Mouse (Mus musculus) lung, postnatal 0 days (tissue): ENCODE measurements around the gene Mfsd8.

ENCODE experiments used
- CTCF ChIP-seq: IDR thresholded peaks from 2 replicates; pipeline ENCODE4 v1.5.1; 2016; ENCODE audit warnings: antibody characterized with exemption, mild to moderate bottlenecking
- EP300 ChIP-seq: IDR thresholded peaks from 2 replicates; pipeline ENCODE4 v1.6.1; 2016; ENCODE audit warnings: antibody characterized with exemption, mild to moderate bottlenecking, control low read depth

DNA sequence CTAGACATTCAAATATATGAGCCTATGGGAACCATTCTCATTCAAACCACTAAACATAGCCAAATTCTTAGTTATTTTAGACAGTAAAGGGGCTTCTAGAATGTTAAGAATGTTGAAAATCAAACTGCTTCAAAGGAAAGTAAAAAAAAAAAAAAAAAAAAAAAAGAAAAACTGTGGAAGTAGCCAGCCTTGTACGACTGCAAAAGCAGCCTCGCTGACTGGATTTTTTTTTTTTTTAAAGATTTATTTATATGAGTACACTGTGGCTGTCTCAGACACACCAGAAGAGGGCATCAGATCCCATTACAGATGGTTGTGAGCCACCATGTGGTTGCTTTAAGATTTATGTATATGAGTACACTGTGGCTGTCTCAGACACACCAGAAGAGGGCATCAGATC lies 52.9 kb downstream of the Mfsd8 start:
- TF ChIP-seq CTCF = no peak
- no peak for TF ChIP-seq EP300
